Mouse (Mus musculus) hindbrain, embryonic 13.5 days (tissue): ENCODE results near the gene Itpka. TPM values are rescaled to one million over a fixed set of nuclear protein-coding genes. Genes with fewer than 3 reads are reported as not detected.

Experiments used
- ATAC-seq: fragments of 200-750 bp; cut with Nextera tagmentation; 2 replicates; pipeline ENCODE4 v1.8.0; 2017; ENCODE audit warnings: moderate TSS enrichment; ENCODE audit not compliant: low FRiP score
- H3K27ac ChIP-seq: fragments of 300-500 bp; sonication (generic); 2 replicates; pipeline ENCODE4 v1.5.1; 2015; ENCODE audit warnings: inconsistent platforms, mild to moderate bottlenecking, moderate library complexity
- H3K27me3 ChIP-seq: fragments of 300-500 bp; sonication (generic); 2 replicates; pipeline ENCODE4 v1.6.1; 2015; ENCODE audit warnings: mild to moderate bottlenecking, inconsistent platforms
- H3K36me3 ChIP-seq: fragments of 300-500 bp; sonication (generic); 2 replicates; pipeline ENCODE4 v1.6.1; 2015; ENCODE audit warnings: mild to moderate bottlenecking, inconsistent platforms
- H3K4me1 ChIP-seq: fragments of 300-500 bp; sonication (generic); replicated peaks from 2 replicates; pipeline ENCODE4 v1.6.1; 2015; ENCODE audit warnings: inconsistent platforms
- H3K4me2 ChIP-seq: fragments of 300-500 bp; sonication (generic); 2 replicates; pipeline ENCODE4 v1.6.1; 2015; ENCODE audit warnings: inconsistent platforms, mild to moderate bottlenecking, moderate library complexity
- H3K4me3 ChIP-seq: fragments of 300-500 bp; sonication (generic); 2 replicates; pipeline ENCODE4 v1.5.1; 2015; ENCODE audit warnings: mild to moderate bottlenecking, inconsistent platforms
- H3K9ac ChIP-seq: fragments of 300-500 bp; sonication (generic); 2 replicates; pipeline ENCODE4 v1.6.1; 2015; ENCODE audit warnings: mild to moderate bottlenecking, inconsistent platforms
- H3K9me3 ChIP-seq: fragments of 300-500 bp; sonication (generic); 2 replicates; pipeline ENCODE4 v1.6.1; 2016; ENCODE audit warnings: inconsistent platforms
- WGBS: fragments of 180-500 bp; shearing (Covaris S2); methylation state at CpG from one replicate; pipeline ENCODE4 v1.1.7; 2015; 5-methylcytosine and 5-hydroxymethylcytosine counted together
- polyA plus RNA-seq: library from polyadenylated mRNA; unstranded; fragments of >200 nt; fragmentation: Nextera tagmentation; extraction: Ambion mirVana; gene quantifications from 2 replicates; pipeline ENCODE4 v1.2.1, GENCODE M21; 2015

Itpka gene
- polyA plus RNA-seq, 1 experiment from 2014 or later: 0.21 TPM

- Histone ChIP-seq H3K4me3 (peak overlapping the region; percentile 80), H3K36me3 (no peaks in the 10 kb centered on the region), H3K27ac (peak overlapping the region; percentile 52), H3K4me1 (peaks cover 62% of the 10 kb centered on the region), H3K9me3 (no peaks in the 10 kb centered on the region), H3K4me2 (peak overlapping the region; percentile 96), H3K9ac (peak overlapping the region; percentile 93), H3K27me3 (peaks cover 40% of the 10 kb centered on the region)
- WGBS: under 1% methylated on average over 18 of the region's 27 CpGs
- peak; percentile 8; the same call in 1 of the 2 replicates for ATAC-seq
Observed at GRCm38 (mm10) chr2:119799961-119800550, 57.9 kb downstream of the Itpka start.

Other genes with a start within 250 kb of the Itpka start
- 0.55 and 0.58 TPM in 2 replicates for gene Exd1, start 194.7 kb upstream of the Itpka start, polyA plus RNA-seq
- 63.0 and 64.3 TPM in 2 replicates for gene Chp1, start 194.6 kb upstream of the Itpka start, polyA plus RNA-seq
- 18.8 and 19.6 TPM in 2 replicates for gene Nusap1, start 124.0 kb upstream of the Itpka start, polyA plus RNA-seq
- 6.1 and 7.4 TPM in 2 replicates for gene Oip5, start 123.9 kb upstream of the Itpka start, polyA plus RNA-seq
- gene Ndufaf1, start 79.5 kb upstream of the Itpka start, polyA plus RNA-seq: 43.0 and 43.2 TPM in 2 replicates
- gene Rtf1, start 67.3 kb upstream of the Itpka start, polyA plus RNA-seq: 71.2 and 74.3 TPM in 2 replicates
- 0.91 and 1.4 TPM in 2 replicates for gene Ltk, start 18.1 kb downstream of the Itpka start, polyA plus RNA-seq
- gene Rpap1, start 45.2 kb downstream of the Itpka start, polyA plus RNA-seq: 22.2 and 22.6 TPM in 2 replicates
- gene Tyro3, start 55.4 kb downstream of the Itpka start, polyA plus RNA-seq: 19.4 and 20.0 TPM in 2 replicates
- gene Mga, start 154.9 kb downstream of the Itpka start, polyA plus RNA-seq: 27.3 and 28.8 TPM in 2 replicates
- 4.9 and 6.2 TPM in 2 replicates for gene Mapkbp1, start 230.4 kb downstream of the Itpka start, polyA plus RNA-seq